Mouse (Mus musculus) frontal cortex, adult 2 months (tissue): ENCODE data around the gene Sertad1. TPM values are rescaled to one million over a fixed set of nuclear protein-coding genes. Genes with fewer than 3 reads are reported as not detected.
"Not testable (repeated sequence)": the region's sequence is repeated elsewhere in the genome, so short reads cannot be mapped to it uniquely, and the experiment has no call there.

Source experiments
- DNase-seq, 2 experiments: peaks; one replicate each; pipeline ENCODE4 v3.0.0; 2022; ENCODE audit warnings: low spot score in 1 of 2; ENCODE audit errors: extremely low spot score in 1 of 2
- polyA plus RNA-seq: library from polyadenylated mRNA; depleted of rRNA; stranded (reverse); fragments of >200 nt; gene quantifications from 2 replicates; pipeline ENCODE4 v1.2.3, GENCODE M21; 2012

Gene Sertad1
- polyA plus RNA-seq, 1 experiment, result 14.0 TPM

GRCm38 (mm10) chr7:27494659-27495367 is 8.1 kb downstream of the Sertad1 start:
- not testable (repeated sequence) for DNase-seq

- no peak for DNase-seq
Measured at GRCm38 (mm10) chr7:27499036-27499435, 12.3 kb downstream of the Sertad1 start, which contains the start of gene Prx. Gene Prx, plus strand, starts transcription at chr7:27499324.

GRCm38 (mm10) chr7:27501620-27502019 is 14.9 kb downstream of the Sertad1 start:
- DNase-seq, result no peak

- DNase-seq, result no peak
Measured at GRCm38 (mm10) chr7:27506765-27507370, 20.2 kb downstream of the Sertad1 start.

GRCm38 (mm10) chr7:27507711-27508647 is 21.3 kb downstream of the Sertad1 start:
- DNase-seq, result peak; percentile 84 to 93

GRCm38 (mm10) chr7:27508648-27509005 is 21.9 kb downstream of the Sertad1 start:
- peak in 1 of 2 experiments; percentile 67 for DNase-seq

- no peak for DNase-seq
Measured at GRCm38 (mm10) chr7:27510809-27511208, 24.1 kb downstream of the Sertad1 start.

- DNase-seq, result no peak
Measured at GRCm38 (mm10) chr7:27514961-27515360, 28.3 kb downstream of the Sertad1 start.

- no peak for DNase-seq
Measured at GRCm38 (mm10) chr7:27518314-27518713, 31.6 kb downstream of the Sertad1 start.

GRCm38 (mm10) chr7:27520104-27520503 is 33.4 kb downstream of the Sertad1 start:
- DNase-seq, result no peak

GRCm38 (mm10) chr7:27520599-27520998 is 33.9 kb downstream of the Sertad1 start:
- DNase-seq, result no peak

- no peak for DNase-seq
Measured at GRCm38 (mm10) chr7:27522967-27523366, 36.3 kb downstream of the Sertad1 start, which contains the start of gene Hipk4. Gene Hipk4, plus strand, starts transcription at chr7:27523267.

- DNase-seq, result no peak
Measured at GRCm38 (mm10) chr7:27523805-27524204, 37.1 kb downstream of the Sertad1 start.

GRCm38 (mm10) chr7:27526039-27526827 is 39.5 kb downstream of the Sertad1 start:
- peak in 1 of 2 experiments; percentile 87 for DNase-seq

GRCm38 (mm10) chr7:27529070-27529469 is 42.4 kb downstream of the Sertad1 start:
- DNase-seq, result no peak

GRCm38 (mm10) chr7:27530937-27531336 is 44.2 kb downstream of the Sertad1 start:
- no peak for DNase-seq

GRCm38 (mm10) chr7:27531707-27532106 is 45.0 kb downstream of the Sertad1 start:
- DNase-seq, result no peak

GRCm38 (mm10) chr7:27532480-27533050 is 45.9 kb downstream of the Sertad1 start:
- no peak for DNase-seq

- no peak for DNase-seq
Measured at GRCm38 (mm10) chr7:27535386-27535785, 48.7 kb downstream of the Sertad1 start.

- DNase-seq, result no peak
Measured at GRCm38 (mm10) chr7:27536618-27537017, 49.9 kb downstream of the Sertad1 start.
